Mouse (Mus musculus) liver, adult 2 months (tissue): ENCODE measurements at regions not wholly inside any gene's neighbourhood (a gene's known extent, or its start where the extent isn't known, plus 50 kb on each side); places are given as distances from the start of the nearest gene placed in this dataset.

Experiments used
- CTCF ChIP-seq: fragments of 200-500 bp; IDR thresholded peaks from 2 replicates; pipeline ENCODE4 v1.5.1; 2011; ENCODE audit warnings: low read depth, low read length, control low read depth
- POLR2A ChIP-seq: fragments of 200-500 bp; IDR thresholded peaks from 2 replicates; pipeline ENCODE4 v1.6.1; 2011; ENCODE audit warnings: low read length, control low read depth; ENCODE audit not compliant: insufficient read depth; ENCODE audit errors: extremely low read depth

DNA sequence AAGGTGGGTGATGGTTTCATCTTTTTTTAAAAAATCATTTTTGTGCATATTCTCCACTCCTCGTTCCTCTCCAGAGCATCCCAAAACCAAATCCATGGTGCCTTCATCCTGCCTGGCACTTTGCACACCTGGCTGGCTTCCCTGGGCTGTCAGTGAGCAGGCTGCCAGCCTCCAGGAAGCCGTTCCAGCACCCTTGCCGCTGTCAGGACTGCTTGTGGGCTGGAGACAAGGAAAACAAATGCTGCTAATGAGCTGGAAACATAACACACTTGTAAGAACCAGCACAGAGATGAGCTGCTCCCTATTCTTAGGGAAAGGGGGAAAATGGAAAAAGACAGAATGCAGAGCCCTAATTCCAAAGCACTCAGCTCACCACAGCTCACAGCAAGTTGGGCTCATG is 383.5 kb upstream of the Gria1 start:
- no peak for TF ChIP-seq CTCF
- TF ChIP-seq POLR2A, result no peak
